Mouse (Mus musculus): ENCODE data around the gene Tcaim.
"Not testable (repeated sequence)": the region's sequence is repeated elsewhere in the genome, so short reads cannot be mapped to it uniquely, and the experiment has no call there.

Gene Tcaim

DNA sequence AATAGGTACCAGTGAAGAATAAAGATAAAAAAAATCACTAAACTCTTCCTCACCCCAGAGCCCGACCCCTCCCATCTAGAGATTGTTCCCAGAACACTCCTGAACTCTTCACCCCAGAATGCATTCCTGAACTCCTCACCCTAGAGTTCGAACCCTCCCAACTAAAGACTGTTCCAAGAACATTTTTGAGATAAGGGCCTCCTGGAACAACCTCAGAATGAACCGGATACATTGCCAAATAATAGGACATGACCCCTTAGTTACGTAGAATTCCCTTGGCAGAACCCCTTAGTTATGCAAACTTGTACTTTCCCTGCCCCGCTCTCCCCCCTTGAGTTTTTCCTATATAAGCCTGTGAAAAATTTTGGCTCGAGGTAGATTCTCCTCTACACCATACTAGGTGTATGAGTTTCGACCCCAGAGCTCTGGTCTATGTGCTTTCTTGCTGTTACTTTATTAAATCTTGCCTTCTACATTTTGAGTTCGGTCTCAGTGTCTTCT, 42.5 kb downstream of the Tcaim start:
- not testable (repeated sequence) for DNase-seq (ENCODE audit: extremely low read depth, insufficient read length, low spot score)

DNA sequence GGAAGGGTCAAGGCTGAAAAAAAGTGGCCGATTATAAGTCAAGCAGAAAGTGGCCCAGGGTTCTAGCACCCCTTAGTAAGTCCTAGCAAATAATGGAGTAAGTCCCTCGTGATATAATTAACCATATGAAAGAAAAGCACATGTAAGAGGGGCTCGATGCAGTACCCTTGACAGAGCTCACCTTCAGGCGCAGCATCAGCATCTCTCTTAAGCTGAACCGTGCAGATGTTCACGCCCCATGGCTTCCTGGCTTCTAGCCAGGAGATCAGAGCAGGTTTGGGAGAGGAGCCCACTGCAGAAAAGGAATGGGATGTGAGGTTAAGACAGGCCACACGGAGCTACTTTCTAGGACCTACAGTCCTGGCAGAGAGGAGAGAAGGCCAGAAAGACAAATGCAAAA, 49.2 kb downstream of the Tcaim start:
- no peak for DNase-seq (ENCODE audit: extremely low read depth, insufficient read length, low spot score)

DNA sequence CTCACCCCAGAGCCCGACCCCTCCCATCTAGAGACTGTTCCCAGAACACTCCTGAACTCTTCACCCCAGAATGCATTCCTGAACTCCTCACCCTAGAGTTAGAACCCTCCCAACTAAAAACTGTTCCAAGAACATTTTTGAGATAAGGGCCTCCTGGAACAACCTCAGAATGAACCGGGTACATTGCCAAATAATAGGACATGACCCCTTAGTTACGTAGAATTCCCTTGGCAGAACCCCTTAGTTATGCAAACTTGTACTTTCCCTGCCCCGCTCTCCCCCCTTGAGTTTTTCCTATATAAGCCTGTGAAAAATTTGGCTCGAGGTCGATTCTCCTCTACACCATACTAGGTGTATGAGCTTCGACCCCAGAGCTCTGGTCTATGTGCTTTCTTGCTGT, 49.8 kb downstream of the Tcaim start:
- DNase-seq (ENCODE audit: extremely low read depth, insufficient read length, low spot score), result not testable (repeated sequence)

DNA sequence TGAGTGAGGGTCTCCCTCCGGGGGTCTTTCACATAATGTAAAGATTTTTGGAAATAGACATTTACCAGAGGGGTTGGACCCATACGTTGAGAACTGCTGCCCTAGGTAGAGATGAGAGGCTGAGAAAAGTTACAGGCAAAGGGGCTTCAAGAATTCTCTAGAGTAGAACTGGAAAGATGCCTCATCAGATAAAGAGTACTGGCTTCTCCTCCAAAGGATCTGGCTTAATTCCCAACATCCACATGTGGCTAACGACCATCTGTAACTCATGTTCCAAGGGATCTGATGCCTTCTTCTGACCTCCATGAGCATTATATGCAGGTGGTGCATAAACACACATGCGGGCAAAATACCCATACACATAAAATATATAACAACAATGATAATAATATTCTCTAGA, 50.3 kb downstream of the Tcaim start:
- DNase-seq (ENCODE audit: extremely low read depth, insufficient read length, low spot score), result no peak

DNA sequence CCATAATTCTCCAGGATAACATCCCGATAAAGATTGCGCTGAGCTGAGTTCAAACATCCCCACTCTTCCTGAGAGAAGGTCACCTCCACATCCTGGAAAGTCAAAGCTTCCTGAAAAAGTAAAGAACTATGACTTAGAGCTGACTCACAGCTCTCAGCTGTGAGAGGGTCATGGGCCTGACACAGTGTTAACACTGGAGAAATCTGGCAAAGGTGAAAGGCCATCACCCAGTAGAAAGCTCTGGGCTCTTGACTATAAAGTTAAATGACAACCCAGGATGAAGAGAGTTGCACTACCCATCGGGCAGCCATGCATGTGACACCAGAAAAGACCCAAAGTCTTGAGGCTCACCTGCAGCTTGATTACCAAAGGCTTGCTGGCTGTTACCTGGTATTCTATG, 51.4 kb downstream of the Tcaim start:
- DNase-seq (ENCODE audit: extremely low read depth, insufficient read length, low spot score), result no peak

DNA sequence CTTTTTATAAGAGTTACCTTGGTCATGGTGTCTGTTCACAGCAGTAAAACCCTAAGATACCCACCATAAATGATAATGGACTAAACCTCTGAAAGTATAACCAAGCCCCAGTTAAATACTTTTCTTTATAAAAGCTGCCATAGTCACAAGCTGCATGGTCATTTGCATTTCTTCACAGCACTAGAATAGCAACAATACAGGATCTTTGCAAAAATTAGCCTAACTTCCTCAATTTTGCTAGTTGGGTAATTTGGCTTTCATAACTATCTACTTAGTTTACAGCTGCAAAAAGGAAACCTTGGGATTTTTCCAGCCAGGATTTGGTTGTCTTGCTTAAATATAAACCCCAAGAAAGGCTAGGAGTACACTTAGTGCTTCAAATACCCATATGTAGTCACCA, 55.4 kb downstream of the Tcaim start:
- no peak for DNase-seq (ENCODE audit: extremely low read depth, insufficient read length, low spot score)

DNA sequence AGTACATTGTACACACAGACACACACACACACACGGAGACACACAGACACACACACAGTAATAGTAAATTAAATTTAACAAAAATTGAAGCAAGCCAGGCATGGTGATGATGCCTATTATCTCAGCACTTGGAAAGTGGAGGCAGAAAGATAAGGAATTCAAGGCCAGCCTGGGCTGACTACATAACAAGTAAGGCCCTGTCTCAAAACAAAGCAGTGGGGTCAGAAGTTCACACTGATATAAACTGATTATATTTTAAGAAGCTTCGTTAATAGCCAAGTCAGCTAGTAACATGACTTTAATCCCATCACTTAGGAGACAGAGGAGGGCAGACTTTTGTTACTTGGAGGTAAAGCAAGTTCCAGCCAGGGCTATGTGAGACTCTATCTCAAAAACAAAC, 58.4 kb downstream of the Tcaim start:
- DNase-seq (ENCODE audit: extremely low read depth, insufficient read length, low spot score), result no peak

DNA sequence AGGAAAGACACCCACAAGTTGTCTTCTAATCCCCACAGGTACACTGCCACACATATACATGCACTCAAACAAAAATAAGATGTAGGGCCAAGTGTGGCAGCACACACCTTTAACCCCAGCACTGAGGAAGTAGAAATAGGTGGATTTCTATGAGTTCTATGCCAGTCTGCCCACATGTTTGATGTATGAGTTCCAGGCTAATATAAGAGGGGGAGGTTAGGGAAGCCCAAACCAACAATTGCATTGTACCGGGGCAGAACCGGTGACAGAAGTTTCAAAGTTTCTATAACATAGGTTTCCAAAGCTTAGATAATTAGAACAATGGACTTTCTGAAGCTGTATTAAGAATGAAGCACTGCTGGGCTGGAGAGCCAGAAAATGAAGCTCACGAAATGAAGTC, 59.5 kb downstream of the Tcaim start:
- no peak for DNase-seq (ENCODE audit: extremely low read depth, insufficient read length, low spot score)

DNA sequence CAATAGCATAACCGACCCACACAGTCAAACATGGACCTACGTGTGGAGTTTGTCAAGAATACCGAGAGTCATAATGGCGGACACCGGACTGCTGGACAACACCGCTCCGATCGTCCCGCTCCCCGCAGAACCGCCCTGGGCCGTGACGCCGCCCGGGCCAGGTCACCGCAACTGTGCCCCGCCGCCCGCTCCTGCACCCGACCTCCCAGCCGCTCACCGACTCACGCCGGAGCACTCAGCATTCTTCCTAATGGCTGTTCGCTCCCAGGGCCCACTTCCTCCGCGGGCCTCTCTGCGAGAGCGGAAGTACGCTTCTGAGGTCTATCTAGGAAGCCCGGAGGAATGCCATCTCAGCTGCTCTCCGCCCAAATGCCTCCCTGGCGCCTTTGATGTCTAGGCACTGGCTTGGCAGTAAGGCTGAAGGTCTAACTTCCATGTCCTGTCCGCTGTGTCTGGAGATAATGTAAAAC, 60.4 kb downstream of the Tcaim start, which contains the start of gene Zfp445:
Gene Zfp445 (minus strand): TSS at position 310 of the 470 bp plus-strand sequence.
- DNase-seq (ENCODE audit: extremely low read depth, insufficient read length, low spot score), result peak; percentile 89

DNA sequence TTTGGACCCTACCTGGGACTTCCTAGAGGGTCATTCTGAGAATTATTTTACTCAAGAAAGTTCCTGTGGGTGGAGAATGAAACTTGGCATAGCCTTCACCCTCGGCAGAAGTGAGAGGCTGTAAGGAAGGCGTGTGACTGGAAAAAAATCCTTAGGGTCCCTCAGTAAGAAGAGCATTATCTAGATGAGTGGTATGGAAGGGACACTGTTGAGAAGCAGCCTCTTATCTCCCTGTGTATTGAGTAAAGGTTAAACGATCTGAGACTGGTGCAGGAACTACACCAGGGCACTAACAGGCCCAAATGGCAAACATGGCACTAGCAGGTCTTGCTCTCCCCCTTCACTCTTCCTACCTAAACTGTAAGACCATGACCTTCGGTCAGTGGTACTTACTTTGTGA, 60.9 kb downstream of the Tcaim start:
- no peak for DNase-seq (ENCODE audit: extremely low read depth, insufficient read length, low spot score)

DNA sequence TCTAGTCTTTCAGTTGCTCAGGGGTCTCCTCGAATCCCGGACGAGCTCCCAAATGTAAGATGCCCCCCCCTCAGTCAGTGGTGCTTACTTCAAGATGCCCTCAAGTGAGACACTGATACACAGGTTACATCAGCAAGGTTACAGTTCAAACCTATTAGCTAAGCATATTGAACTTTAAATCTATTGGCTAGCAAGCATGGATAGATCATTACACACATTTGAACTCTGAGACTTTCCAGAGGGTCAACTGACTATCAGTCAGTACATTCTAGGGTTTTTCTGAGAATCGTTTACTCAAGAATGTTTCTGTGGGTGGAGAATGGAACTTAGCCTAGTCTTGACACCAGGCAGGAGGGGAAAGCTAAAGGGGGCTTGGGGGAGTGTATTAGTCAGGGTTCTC, 67.3 kb downstream of the Tcaim start:
- DNase-seq (ENCODE audit: extremely low read depth, insufficient read length, low spot score), result no peak

DNA sequence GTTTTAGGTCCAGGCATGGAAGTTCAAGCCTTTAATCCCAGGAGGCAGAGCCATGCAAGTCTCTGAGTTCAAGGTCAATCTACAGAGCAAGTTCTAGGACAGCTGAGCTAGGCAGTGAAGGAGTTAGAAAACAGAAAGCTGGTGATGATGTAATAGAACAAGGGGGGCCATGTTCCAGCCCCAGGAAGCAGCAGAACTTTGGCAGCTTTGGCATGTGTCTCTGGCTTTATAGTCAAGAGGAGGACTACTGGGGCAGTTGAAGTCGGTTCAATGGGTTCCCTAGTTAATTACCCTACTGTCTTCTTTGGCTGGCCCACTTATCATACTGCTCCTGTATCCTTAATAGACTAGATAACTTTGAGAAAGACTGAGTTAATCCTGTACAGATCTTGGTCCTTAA, 69.3 kb downstream of the Tcaim start:
- DNase-seq (ENCODE audit: extremely low read depth, insufficient read length, low spot score), result no peak

DNA sequence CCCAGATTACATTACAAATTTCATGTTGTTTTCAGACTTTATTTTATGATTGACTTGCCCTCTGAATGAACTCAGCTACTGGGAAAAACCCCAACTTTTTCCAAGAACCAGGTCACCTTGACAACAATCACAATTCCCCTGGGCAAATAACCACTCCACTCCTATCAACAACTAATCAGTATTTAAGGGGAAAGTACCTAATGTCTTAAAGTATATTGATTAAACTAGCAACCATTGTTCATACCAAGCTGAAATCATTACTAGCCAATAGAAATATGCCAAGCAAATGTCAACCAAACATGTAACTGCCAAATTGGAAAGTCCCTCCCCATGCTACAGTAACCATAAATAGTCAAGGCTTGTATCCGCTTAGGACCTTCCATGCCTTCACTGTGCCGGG, 69.8 kb downstream of the Tcaim start:
- DNase-seq (ENCODE audit: extremely low read depth, insufficient read length, low spot score), result no peak

DNA sequence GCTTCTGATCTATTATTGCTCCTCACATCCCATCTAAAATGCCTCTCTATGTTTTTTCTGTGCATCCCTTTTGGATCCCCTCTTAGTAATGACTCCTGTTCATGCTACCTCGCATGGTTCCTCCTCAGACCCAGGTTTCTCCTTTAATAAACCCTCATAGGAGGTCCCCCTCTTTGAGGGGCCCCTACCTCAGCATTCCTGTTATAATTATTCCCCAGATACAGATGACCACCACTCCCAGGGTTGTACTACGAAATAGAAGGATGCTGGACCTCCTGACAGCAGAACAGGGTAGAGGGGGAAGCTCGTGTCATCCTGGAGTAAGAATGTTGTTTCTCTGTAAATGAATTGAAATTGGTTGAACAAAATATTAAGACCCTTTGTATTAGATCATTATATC, 80.0 kb downstream of the Tcaim start, which contains the start of gene Zkscan7:
Gene Zkscan7 (plus strand): TSS at position 301 of the 400 bp plus-strand sequence.
- DNase-seq (ENCODE audit: extremely low read depth, insufficient read length, low spot score), result no peak

Measured in 3134 (cell line).